Mouse (Mus musculus): ENCODE data around the gene Gab2.

Gene Gab2

DNA sequence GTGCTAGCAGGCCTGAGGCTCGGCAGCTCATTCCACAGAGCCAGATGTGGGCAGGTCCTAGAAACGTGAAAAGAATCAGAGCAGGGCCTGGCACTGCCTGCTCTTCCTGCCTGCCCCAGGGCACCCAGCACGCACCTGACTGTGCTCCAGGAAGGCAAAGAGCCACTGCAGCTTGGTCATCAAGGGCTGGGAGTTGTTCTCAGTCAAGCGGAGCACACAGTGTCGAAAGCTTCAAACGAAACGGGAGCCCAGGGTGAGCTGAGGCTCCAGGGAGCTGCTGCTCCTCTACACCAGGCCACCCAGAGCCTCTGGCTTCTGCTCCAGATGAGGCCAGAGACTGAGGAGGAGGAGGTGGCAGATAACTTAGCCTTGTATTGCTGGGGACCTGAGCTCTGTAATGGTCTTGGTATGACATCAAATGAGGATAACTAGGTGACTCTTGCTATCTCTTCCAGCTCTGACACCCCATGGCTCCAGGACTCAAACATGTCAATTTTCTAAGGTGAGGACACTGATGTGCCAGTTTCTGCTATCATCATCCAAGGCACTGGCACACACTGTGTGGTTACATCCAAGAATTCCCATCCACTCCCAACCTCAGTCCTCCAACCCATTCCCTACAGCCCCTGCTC lies 232.1 kb downstream of the Gab2 start:
- DNase-seq (ENCODE audit: low read depth in 1 of 2, low spot score in 2 of 2) = no peak

- DNase-seq (ENCODE audit: low read depth in 1 of 2, low spot score in 2 of 2) = no peak
Observed at GRCm38 (mm10) chr7:97314646-97315045, 233.3 kb downstream of the Gab2 start.

DNA sequence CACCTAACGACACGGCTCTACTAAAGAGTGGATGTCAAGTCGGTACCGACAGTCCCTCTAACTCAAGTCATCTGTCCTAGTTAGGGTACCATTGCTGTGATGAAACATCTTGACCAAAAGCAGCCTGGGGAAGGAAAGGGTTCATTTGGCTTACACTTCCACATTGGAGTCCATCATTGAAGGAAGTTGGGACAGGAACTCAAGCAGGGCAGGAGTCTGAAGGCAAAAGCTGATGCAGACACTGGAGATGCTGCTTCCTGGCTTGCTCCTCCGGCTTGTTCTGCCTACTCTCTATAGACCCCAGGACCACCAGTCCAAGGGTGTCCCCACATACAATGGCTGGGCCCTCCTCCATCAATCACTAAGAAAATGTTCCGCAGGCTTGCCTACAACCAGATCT lies 234.3 kb downstream of the Gab2 start:
- DNase-seq (ENCODE audit: low read depth in 1 of 2, low spot score in 2 of 2) = no peak

DNA sequence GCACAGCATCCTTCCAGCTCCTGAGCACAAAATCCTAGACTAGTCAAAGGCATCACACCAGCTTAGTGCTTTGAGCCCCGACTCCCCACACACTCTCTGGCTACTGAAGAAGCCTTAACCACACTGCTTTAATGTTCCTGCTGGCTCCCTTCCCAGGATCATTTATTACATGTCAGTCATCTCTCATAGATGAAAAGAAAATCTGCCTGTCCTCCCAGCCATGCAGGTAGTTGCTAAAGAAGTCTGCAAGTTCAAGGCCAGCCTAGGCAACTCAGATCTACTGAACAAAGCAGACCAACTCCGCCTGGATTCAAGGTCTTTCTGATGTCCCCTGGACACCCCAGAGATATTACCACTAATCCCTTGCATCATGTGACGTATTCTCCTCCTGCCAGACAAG lies 236.3 kb downstream of the Gab2 start:
- DNase-seq (ENCODE audit: low read depth in 1 of 2, low spot score in 2 of 2) = no peak

GRCm38 (mm10) chr7:97324342-97324741 lies 243.0 kb downstream of the Gab2 start:
- DNase-seq (ENCODE audit: low read depth in 1 of 2, low spot score in 2 of 2) = no peak

DNA sequence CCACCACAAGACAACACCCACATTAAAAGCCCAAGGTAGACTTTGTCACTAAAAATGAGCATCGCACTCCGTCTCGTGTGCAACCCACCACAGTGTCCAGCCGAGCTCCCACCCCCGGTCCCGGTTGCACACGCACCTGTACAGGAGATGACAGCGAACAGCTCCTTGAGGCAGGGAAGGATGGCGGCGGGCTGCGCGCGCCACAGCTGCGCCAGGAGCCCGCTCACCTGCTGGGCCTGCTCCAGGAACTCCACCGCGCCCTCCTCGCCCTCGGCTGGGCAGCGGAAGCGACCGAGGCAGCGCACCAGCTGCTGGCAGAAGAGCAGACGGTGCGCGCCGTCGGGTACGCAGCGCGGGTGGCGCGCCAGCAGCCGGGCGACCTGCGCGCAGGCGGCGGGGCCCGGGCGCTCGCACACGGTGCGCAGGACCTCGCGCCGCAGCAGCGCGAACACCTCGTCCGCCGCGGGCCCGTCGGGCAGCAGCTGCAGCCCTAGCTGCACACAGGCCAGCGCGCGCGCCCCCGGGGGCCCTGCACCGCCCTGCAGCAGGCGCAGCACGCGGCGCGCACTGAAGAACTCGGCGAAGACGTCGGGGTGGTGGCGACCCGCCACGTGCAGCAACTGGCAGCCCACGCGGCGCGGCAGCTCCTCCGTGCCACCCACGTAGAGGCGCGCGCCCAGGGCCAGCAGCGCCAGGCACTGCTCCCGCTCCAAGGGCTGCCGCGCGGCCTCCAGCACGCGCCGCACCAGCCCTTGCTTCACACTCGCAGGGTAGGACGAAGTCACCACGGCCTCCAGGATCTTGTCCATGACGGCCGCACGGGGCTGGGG lies 244.0 kb downstream of the Gab2 start:
- DNase-seq (ENCODE audit: low read depth in 1 of 2, low spot score in 2 of 2) = no peak

DNA sequence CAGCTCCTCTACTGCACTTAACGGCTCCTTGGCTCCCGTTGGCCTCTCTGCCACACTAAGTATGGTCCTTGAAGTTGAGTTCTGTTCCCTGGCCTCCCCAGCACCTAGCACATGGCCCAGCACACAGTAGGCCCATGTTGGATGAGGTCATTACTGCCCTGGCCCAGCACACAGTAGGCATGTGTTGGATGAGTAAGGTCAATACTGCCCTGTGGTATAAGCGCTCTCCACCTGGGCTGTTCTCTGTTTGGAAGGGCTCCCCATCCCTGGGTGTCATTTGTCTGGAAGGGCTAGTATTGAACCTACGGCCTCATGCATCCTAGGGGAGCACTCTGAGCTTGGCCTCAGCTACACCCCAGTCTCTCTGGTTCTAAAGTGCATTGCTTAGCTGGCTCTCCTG lies 246.0 kb downstream of the Gab2 start:
- no peak for DNase-seq (ENCODE audit: low read depth in 1 of 2, low spot score in 2 of 2)

- DNase-seq (ENCODE audit: low read depth in 1 of 2, low spot score in 2 of 2) = no peak
Observed at GRCm38 (mm10) chr7:97328891-97329588, 247.7 kb downstream of the Gab2 start.

- no peak for DNase-seq (ENCODE audit: low read depth in 1 of 2, low spot score in 2 of 2)
Observed at GRCm38 (mm10) chr7:97329676-97330075, 248.3 kb downstream of the Gab2 start.

DNA sequence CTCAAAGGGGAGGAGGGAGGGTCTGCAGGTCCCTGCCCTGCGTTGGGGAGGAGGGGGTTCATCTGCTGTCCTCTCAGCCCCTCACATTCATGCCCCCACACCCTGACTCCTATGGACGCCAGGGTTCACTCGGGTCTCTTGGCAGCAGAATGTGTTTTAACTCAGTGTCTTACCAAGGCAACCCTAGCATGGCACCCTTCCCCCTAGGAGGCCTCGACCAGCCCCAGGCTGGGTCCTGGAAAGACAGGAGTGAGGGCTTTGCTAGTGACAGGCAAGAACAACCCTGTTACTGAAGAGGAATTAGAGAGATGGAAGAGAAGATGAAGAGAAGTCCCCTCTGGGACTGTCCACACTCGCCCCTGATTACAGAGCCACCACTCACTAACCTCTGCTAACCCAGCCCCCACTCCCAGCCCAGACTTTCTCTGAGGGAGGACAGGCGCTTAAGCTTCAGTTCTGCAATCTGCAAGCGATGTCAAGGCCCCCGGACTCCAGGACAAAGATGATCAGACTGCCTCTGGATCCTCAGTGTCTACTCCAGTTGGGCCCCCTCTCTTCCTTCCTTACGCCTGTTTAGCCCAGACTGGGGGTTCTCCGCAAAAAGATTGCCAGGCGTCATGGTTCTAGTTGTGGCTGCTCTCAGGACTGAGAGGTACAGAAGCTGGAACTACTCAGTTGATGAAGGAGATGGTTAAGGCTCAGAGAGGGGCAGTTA lies 249.7 kb downstream of the Gab2 start:
- no peak for DNase-seq (ENCODE audit: low read depth in 1 of 2, low spot score in 2 of 2)

DNA sequence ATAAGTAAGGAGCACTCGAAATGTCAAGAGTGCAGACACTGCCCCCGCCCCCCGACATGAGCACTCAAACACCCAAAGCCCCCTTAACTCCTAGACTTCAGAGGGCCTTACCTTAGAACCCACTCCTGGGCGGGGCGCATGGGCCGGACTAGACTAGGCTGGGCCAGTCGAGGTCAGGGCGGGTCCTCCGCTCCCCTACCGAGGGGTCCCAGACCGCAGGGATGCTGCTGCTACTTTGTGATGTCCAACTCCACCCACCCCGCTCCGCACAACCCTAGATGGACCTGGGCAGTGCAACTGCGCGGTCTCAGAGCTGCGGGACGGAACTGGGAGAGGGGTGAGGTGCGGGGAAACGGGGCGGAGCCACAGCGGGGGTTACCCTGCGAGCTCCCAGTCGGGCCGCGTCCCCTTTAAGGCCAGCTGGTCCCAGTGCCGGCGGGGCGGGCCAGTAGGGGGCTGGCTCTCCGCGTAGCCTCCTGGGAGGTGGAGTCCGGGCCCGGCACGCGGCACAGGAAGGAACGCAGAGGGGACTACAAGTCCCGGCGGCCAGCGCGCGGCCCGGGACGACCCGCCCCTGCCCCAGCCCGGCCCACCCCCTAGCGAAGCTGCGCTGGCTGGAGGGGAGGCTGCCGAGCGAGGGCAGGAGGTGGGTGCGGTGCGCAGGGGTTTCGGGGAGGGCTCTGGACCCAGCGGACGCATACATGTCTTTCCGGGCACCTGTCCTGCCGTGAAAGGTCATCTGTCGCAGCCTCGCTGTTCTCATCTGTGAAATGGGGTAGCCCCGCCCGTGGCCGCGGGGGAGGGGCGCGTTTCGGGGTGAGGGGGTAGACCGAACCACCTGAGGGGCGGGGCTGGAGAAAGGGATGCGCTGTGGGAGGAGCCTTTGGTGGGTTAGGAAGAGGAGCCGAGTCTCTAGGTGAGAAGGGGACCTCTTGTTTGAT lies 250.6 kb downstream of the Gab2 start, which contains the start of the genes Usp35 and Kctd21:
TSS of gene Usp35 (minus strand) at position 295 of the 941 bp plus-strand sequence.
TSS of gene Kctd21 (plus strand) at position 602 of the 941 bp plus-strand sequence.
- peak; percentile 71 to 85 for DNase-seq (ENCODE audit: low read depth in 1 of 2, low spot score in 2 of 2)

- DNase-seq (ENCODE audit: low read depth in 1 of 2, low spot score in 2 of 2) = no peak
Observed at GRCm38 (mm10) chr7:97332667-97333041, 251.3 kb downstream of the Gab2 start.

DNA sequence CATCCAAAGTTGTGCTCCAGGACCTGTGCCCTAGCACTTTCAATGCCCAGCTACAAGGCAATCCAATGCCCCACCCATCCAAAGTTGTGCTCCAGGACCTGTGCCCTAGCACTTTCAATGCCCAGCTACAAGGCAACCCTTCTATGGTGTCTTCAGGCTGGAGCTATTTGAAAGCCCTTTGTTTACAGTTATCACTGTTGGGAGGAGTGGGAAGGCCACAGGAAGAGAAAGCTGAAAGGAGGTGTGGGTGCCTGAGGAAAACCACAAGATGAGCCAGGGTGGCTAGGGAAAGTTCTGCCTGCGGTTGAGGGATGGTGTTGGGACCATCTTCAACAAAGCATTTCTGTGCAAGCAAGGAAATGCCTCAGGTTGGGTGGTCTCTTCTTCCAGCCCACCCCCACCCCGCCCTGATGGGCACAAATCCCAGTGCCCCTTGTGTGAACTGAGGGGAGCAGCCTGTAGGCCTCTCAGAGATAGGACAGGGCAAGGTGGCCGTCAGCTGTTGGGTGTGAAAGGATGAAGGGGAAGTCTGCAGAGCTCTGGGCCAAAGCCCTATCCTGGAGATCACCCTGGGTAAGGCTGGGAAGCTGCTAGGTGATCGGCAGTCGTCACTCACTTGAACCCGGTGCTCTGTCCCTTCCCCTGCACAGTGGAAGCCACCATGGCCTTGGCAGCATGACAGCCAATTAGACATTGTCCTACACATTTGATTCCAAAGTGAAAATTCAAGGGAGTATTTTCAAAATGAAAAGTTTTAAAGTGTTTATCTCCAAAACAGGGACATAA lies 251.9 kb downstream of the Gab2 start:
- DNase-seq (ENCODE audit: low read depth in 1 of 2, low spot score in 2 of 2) = no peak

GRCm38 (mm10) chr7:97334406-97334805 lies 253.0 kb downstream of the Gab2 start:
- no peak for DNase-seq (ENCODE audit: low read depth in 1 of 2, low spot score in 2 of 2)

GRCm38 (mm10) chr7:97336678-97337077 lies 255.3 kb downstream of the Gab2 start:
- DNase-seq (ENCODE audit: low read depth in 1 of 2, low spot score in 2 of 2) = peak in 1 of 2 experiments; percentile 38

DNA sequence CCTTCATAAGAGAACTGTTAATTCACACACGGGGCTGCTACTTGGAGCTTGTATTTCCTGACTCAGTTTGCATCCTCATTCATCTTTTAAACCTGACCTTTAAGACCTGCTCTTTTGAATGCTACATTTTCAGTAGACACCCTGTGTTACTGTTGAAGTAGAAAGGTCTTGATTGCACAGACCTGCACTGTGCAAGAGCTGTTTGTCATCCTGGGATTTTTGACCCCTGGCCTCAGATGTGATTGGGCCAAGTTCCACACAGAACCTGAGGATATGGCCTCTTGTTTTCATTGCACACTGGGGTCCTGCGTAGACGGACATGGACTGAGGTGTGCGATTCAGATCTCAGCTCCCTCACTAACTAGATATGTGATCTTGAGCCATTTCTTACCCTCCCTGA lies 257.2 kb downstream of the Gab2 start:
- no peak for DNase-seq (ENCODE audit: low read depth in 1 of 2, low spot score in 2 of 2)

- DNase-seq (ENCODE audit: low read depth in 1 of 2, low spot score in 2 of 2) = no peak
Observed at GRCm38 (mm10) chr7:97339623-97340022, 258.2 kb downstream of the Gab2 start.

DNA sequence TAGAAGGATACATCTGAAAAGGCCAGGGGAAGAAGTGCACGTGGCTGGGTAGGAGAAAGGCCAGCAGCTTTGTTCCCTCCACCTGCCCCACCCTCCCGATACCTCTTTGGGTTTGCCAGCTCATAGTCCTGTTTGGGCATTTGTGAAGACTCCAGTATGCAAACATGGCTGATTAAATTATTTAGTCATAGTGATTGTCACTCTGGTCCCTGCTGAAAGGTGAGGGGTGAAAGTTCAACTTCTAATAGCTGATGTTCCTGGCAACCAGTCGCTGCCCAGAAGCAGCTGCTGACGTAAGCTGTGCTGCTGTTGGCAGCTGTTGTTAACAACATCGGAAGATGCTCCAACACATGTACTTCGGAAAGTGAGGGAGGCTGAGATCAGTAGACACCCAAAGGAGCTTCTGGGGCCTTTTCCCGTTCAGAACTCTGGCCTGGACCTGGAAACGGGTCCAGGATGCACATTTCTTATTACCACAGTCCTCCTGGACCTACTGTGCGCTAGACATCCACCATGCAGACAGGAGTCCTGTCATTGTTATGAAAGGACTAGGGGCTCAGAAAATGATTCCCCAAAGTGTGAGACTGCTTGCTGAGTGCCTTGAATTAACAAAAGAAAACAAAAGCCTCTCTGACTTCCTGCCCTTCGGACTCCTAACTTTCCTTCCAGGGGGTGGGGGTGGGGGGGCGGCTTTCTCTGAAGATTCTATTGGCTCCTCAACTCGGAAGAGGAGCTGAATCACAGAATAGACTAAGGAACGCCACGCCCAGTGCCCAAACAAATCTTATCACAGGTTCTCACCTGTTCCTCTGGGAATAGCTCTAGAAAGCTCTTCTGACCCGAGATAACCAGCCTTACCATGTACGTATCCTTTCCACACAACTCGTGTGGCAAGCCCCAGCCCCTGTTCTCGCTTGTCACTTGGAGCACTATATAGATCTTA lies 259.8 kb downstream of the Gab2 start:
- DNase-seq (ENCODE audit: low read depth in 1 of 2, low spot score in 2 of 2) = no peak
